Mouse (Mus musculus): Measurements from ENCODE around the gene Ubald2.
"Not testable (repeated sequence)": the region's sequence is repeated elsewhere in the genome, so short reads cannot be mapped to it uniquely, and the experiment has no call there.

- not testable (repeated sequence) for TF ChIP-seq CTCF, EP300 (IDR thresholded peaks at IDR 0.05; ENCODE audit: low read depth)
Observed at GRCm38 (mm10) chr11:116426328-116426727, 7.6 kb upstream of the Ubald2 start.

All from heart, postnatal 0 days (tissue).